Mouse (Mus musculus) liver, embryonic 14.5 days (tissue): Measurements from ENCODE around the gene Minpp1.

ENCODE experiments used
- CTCF ChIP-seq: IDR thresholded peaks from 2 replicates; pipeline ENCODE4 v1.5.1; 2016; ENCODE audit warnings: antibody characterized with exemption, low read depth, control low read depth
- EP300 ChIP-seq: IDR thresholded peaks from 2 replicates; pipeline ENCODE4 v1.6.1; 2016; ENCODE audit warnings: antibody characterized with exemption, low read depth

DNA sequence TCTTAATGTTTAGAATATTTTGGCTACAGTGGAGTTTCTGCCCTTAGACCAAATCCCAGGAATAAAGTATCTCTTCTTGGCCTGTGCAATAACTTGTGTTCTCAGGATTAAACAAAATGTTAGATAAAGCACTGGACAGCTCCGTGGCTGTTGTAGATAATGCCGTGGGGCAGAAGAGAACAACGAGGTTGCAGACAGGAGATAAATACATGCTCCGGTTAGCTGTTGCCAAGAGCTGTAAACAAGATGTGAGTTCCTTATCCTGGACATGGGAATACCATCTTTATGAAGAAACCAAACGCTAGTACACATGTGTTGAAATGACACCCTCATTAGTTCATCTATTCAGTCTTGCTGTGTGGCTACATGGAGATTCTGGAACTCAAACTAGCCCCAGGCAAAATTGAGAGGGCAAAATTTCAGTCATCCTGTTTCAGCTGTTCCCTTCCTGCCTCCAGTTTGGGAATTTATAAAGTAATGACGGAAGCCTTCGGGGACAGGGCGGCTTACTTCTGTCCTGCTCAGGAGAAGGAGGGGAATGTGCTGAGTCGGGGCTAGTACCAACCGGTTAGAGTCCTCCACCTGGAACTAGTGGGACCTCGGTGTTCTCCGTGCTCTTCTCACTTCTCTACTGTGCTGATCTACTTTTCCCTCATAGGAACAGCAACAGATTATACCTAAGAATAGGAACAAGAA is 9.4 kb upstream of the Minpp1 start:
- TF ChIP-seq CTCF (no peak), EP300 (peak; percentile 98)
